Mouse (Mus musculus) regulatory T cell (primary cell): ENCODE measurements around the gene Clk2.

Source experiments
- in situ Hi-C: fragments of 300-600 bp; cut with MboI, MseI; formaldehyde crosslinking; loops from one replicate; pipeline ENCODE4 v1.15.1; 2025; ENCODE audit warnings: high pct_unique_total_duplicates

Clk2 gene

DNA sequence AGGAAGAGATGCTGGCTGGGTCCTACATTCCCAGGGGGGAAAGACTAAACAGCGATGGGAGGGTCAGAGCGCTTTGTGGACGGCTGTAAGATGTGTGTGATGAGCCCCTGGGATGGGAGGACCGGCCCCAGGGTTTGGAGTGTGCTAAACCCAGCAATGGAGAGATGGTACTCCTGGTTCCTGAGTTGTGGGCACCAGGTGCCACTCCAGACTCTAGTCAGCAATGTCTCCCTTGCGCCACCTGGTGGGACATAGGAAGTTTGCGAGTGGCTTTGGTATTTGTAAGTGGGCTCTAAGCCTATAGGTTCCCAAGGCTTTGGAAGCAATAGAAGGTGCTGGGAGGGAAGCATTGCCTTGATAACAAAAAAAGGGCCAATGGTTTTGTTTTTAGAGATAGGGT lies 51.3 kb downstream of the Clk2 start:
- in situ Hi-C loops: loop anchor here (5.0 kb wide), 1 partner anchor 99 kb away; no protein-coding TSS in a partner anchor

DNA sequence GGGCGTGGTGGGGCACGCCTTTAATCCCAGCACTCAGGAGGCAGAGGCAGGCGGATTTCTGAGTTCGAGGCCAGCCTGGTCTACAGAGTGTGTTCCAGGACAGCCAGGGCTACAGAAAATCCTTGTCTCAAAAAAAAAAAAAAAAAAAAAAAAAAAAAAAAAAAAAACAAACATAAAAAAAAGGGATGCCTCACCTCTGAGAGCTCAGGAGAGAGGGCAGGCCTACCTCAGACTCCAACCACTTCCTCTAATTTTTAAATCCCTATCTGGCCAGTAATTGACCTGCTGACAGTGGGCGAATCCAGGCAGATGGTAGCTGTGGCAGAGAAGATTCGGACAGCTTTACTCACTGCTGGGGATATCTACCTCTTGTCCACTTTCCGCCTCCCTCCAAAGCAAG lies 51.8 kb downstream of the Clk2 start:
- in situ Hi-C loops: loop anchor here (5.0 kb wide), 1 partner anchor 99 kb away; no protein-coding TSS in a partner anchor

DNA sequence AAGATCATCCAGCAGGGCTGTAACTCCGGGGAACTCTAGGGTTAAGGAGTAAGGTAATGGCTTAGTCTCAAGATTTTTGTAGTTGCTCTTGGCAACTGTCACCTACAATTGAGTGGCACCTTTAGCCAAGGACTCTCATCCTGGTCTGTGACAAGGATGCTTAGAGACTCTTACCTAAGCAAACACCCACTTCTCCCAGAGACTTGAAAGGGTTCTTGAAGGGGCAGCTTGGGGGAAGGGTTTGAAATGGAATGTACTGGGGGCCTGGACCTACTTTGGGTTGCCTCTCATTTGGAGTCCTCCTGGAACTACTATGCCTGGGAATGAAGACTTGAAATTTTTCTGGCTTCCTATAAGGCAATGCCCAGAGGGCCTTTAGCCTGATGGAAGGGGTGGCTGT lies 53.7 kb downstream of the Clk2 start:
- in situ Hi-C loops: loop anchor here (5.0 kb wide), 1 partner anchor 101 kb away; no protein-coding TSS in a partner anchor

DNA sequence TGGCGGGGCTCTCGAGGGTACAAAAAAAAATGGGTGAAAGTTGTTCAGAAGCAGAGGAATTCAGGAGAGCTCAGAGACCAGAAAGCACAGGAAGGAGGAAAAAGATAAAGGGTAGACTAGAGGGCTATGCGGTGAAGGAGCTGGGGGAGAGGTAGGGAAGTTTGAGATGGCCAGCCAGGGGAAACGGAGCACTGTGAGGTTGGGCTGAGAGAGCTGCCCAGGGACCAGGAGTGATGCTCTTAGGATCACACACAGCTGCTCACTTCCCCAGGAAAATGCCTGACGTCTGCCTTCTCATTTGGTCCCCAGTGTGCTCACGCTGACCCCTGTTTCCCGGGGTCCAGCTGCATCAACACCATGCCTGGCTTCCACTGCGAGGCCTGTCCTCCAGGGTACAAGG lies 55.0 kb downstream of the Clk2 start:
- in situ Hi-C loops: loop anchor here (5.0 kb wide), 1 partner anchor 102 kb away; no protein-coding TSS in a partner anchor

DNA sequence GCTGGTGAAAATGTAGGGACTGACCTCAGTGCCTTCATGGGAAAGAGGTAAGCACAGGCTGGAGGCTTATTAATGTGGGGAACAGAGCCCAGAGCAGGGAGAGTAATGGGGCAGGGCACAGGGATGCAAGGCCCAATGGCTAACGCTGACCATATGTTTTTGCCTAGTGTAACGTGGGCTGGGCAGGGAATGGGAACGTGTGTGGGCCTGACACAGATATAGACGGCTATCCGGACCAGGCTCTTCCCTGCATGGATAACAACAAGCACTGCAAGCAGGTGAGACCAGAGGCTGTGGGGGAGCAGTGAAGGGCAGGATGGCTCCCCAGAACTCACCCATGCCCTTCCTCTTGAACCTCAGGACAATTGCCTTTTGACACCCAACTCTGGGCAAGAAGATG lies 56.6 kb downstream of the Clk2 start:
- in situ Hi-C loops: no loop called here

DNA sequence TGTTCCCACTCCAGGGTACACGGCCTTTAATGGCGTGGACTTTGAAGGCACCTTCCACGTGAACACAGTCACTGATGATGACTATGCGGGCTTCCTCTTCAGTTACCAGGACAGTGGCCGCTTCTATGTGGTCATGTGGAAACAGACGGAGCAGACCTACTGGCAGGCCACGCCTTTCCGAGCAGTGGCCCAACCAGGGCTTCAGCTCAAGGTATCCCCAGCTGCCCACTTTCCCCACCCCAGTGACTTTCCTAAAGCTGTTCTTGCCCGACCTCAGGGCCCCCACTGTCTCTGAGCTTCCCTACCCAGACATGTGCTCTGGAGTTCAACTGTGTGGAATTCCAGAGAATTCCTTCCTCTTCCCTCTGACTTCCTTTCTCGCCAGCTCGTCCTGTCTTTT lies 60.2 kb downstream of the Clk2 start:
- in situ Hi-C loops: no loop called here

DNA sequence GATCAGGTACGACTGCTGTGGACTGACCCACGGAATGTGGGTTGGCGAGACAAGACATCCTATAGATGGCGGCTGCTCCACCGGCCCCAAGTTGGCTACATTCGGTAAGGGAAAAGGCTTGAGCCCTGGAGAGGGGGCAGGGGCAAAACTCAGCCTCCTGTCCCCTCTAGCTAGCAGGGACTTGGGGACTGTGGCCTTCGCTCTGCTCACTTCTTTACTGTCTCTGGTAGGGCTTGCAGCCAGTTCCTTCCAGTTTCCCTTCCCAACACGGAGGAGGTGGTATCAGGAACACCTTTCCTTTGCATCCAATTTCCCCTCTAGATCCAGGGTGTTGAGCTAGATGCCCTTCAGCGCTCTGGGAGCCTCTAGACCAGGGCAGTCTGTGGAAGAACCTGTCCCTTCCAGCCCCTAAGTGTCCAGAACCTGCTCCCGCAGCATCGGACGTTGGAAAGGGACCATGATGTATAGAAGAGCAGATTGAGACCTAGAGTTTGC lies 60.8 kb downstream of the Clk2 start:
- in situ Hi-C loops: no loop called here

DNA sequence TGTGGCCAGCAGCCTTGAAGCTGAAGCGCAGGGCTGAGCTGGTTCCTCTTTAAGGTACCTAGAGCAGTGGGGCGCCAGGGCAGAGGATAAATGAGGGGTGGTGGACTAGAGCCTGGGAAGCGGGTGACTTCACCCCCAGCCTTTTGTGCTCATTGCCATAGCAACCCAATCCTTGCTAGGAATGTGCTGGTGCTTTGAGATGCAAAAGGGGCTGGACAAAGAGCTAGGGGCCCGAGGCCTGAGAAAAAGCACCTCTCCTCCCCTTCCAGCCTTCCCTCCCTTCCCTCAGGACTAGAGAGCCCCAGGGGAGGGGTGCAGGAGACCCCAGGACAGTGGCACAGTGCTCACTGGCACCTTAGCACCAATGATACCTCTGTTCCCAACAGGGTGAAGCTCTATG lies 61.3 kb downstream of the Clk2 start:
- in situ Hi-C loops: no loop called here

DNA sequence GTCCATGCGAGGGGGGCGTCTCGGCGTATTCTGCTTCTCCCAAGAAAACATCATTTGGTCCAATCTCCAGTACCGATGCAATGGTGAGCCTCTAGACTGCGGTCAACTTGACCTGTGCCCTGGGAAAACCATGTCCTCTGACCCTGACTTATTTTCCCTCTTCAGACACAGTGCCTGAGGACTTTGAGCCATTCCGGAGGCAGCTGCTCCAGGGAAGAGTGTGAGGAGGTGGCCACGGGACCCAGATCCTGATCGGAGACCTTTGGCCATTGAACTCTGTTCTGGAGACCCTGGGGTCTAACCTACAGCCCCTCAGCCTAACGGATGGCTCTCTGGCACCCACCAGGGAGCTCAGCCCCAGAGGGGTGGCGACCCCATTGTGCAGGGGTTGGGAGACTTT lies 61.8 kb downstream of the Clk2 start:
- in situ Hi-C loops: no loop called here
